Comparison of ENCODE assay signal across 10 mouse cellular contexts in genomic region chr4:134533421-134533820, GRCm38 (mm10). TPM values are rescaled to one million over a fixed set of nuclear protein-coding genes. Genes with fewer than 3 reads are reported as not detected.
A peak's percentile ranks its signal among the peaks of the same experiment; 100 is the strongest.
DNase-seq lines count a peak whose midpoint lies in the region; ATAC-seq lines count a peak whose summit lies in the region.
"Had no signal": no experiment of that assay in that cellular context is flagged by ENCODE, and none has a peak within 500 bp of the region (broad histone marks: within the 10 kb centered on the region; RNA-seq: fewer than 3 reads in every experiment).

No protein-coding gene starts in this region.

- no peaks in the 10 kb centered on the region for H3K9me3 ChIP-seq in forebrain, embryonic 10.5 days
- H3K9me3 ChIP-seq in forebrain, embryonic 16.5 days (ENCODE audit: control insufficient read depth, low read length) = no peaks in the 10 kb centered on the region
- no peaks in the 10 kb centered on the region for H3K9me3 ChIP-seq in neural tube, embryonic 12.5 days
- no peaks in the 10 kb centered on the region for H3K9me3 ChIP-seq in limb, embryonic 15.5 days

- H3K4me2 ChIP-seq in forebrain, embryonic 16.5 days (ENCODE audit: low read length) = no peak overlapping the region
- H3K4me2 ChIP-seq in neural tube, embryonic 12.5 days (replicated peaks) = peak overlapping the region; percentile 94
- H3K4me2 ChIP-seq in limb, embryonic 15.5 days = peak overlapping the region; percentile 90; the same call in 1 of the 2 replicates

- peaks cover 41% of the 10 kb centered on the region for H3K36me3 ChIP-seq in forebrain, embryonic 10.5 days (replicated peaks)
- peaks cover 19% of the 10 kb centered on the region for H3K36me3 ChIP-seq in forebrain, embryonic 16.5 days (ENCODE audit: control insufficient read depth, insufficient read depth)
- H3K36me3 ChIP-seq in neural tube, embryonic 12.5 days = peaks cover 33% of the 10 kb centered on the region
- peaks cover 37% of the 10 kb centered on the region for H3K36me3 ChIP-seq in limb, embryonic 15.5 days

- H3K4me1 ChIP-seq in forebrain, embryonic 10.5 days = peaks cover 25% of the 10 kb centered on the region
- peaks cover 17% of the 10 kb centered on the region for H3K4me1 ChIP-seq in forebrain, embryonic 16.5 days (replicated peaks; ENCODE audit: control insufficient read depth, insufficient read depth, low read length)
- peaks cover 20% of the 10 kb centered on the region for H3K4me1 ChIP-seq in neural tube, embryonic 12.5 days
- H3K4me1 ChIP-seq in limb, embryonic 15.5 days = peaks cover 30% of the 10 kb centered on the region

- H3K27me3 ChIP-seq in forebrain, embryonic 10.5 days (ENCODE audit: poor library complexity, severe bottlenecking) = no peaks in the 10 kb centered on the region
- H3K27me3 ChIP-seq in forebrain, embryonic 16.5 days (replicated peaks; ENCODE audit: control insufficient read depth, insufficient read depth, low read length) = no peaks in the 10 kb centered on the region
- H3K27me3 ChIP-seq in neural tube, embryonic 12.5 days (replicated peaks) = no peaks in the 10 kb centered on the region
- H3K27me3 ChIP-seq in limb, embryonic 15.5 days = no peaks in the 10 kb centered on the region

- WGBS in forebrain, embryonic 10.5 days = 90% methylated on average over 4 of the region's 4 CpGs
- WGBS in forebrain, embryonic 16.5 days = 75% methylated on average over 4 of the region's 4 CpGs
- 85% methylated on average over 4 of the region's 4 CpGs for WGBS in neural tube, embryonic 12.5 days
- WGBS in limb, embryonic 15.5 days = 66% methylated on average over 4 of the region's 4 CpGs

- no peak overlapping the region for H3K27ac ChIP-seq in forebrain, embryonic 10.5 days
- H3K27ac ChIP-seq in forebrain, embryonic 16.5 days (ENCODE audit: low read length) = no peak overlapping the region
- H3K27ac ChIP-seq in neural tube, embryonic 12.5 days = no peak overlapping the region
- no peak overlapping the region for H3K27ac ChIP-seq in limb, embryonic 15.5 days

- no peak for ATAC-seq in forebrain, embryonic 16.5 days
- no peak for ATAC-seq in neural tube, embryonic 12.5 days (ENCODE audit: low FRiP score, low read depth)
- no peak for ATAC-seq in limb, embryonic 15.5 days (ENCODE audit: insufficient number of reproducible peaks, low FRiP score, low TSS enrichment, low read depth)

- no peak for DNase-seq in forebrain, embryonic 10.5 days (ENCODE audit: extremely low spot score, low spot score)
- DNase-seq in neural tube, embryonic 10.5 days (ENCODE audit: extremely low spot score, low spot score) = no peak
- DNase-seq in adipocyte (ENCODE audit: low spot score) = no peak
- DNase-seq in T-cell, adult 2 months (ENCODE audit: low spot score) = no peak
- DNase-seq in left cerebral cortex, adult 11 months (ENCODE audit: low spot score) = no peak
- DNase-seq: layer of hippocampus, postnatal 36 days; thymus, postnatal 4 days had no signal

- H3K4me3 ChIP-seq in forebrain, embryonic 10.5 days = peak overlapping the region; percentile 95
- no peak overlapping the region for H3K4me3 ChIP-seq in forebrain, embryonic 16.5 days (replicated peaks; ENCODE audit: low read length)
- no peak overlapping the region for H3K4me3 ChIP-seq in neural tube, embryonic 12.5 days
- peak overlapping the region; percentile 98 for H3K4me3 ChIP-seq in limb, embryonic 15.5 days

- H3K9ac ChIP-seq in forebrain, embryonic 16.5 days (replicated peaks; ENCODE audit: low read depth, low read length) = no peak overlapping the region
- H3K9ac ChIP-seq in neural tube, embryonic 12.5 days = no peak overlapping the region
- no peak overlapping the region for H3K9ac ChIP-seq in limb, embryonic 15.5 days

RNA-seq across cellular contexts. Expression of gene Mtfr1l, which starts 1.8 kb away (rescaled TPM):
- polyA plus RNA-seq in forebrain, embryonic 10.5 days (2016; fragmentation: Nextera tagmentation; extraction: Ambion mirVana) = 113 and 115 TPM in 2 replicates
- 166 and 180 TPM in 2 replicates for polyA plus RNA-seq in forebrain, embryonic 16.5 days (2015; fragmentation: Nextera tagmentation; extraction: Ambion mirVana)
- 135 and 138 TPM in 2 replicates for polyA plus RNA-seq in neural tube, embryonic 12.5 days (2016; fragmentation: Nextera tagmentation; extraction: Ambion mirVana)
- 105 and 114 TPM in 2 replicates for polyA plus RNA-seq in limb, embryonic 15.5 days (2015; fragmentation: Nextera tagmentation; extraction: Ambion mirVana)

RNA-seq across cellular contexts. Expression of gene Selenon, which starts 18.5 kb away (rescaled TPM):
- 8.3 and 9.3 TPM in 2 replicates for polyA plus RNA-seq in forebrain, embryonic 10.5 days (2016; fragmentation: Nextera tagmentation; extraction: Ambion mirVana)
- polyA plus RNA-seq in forebrain, embryonic 16.5 days (2015; fragmentation: Nextera tagmentation; extraction: Ambion mirVana) = 7.9 and 8.1 TPM in 2 replicates
- polyA plus RNA-seq in neural tube, embryonic 12.5 days (2016; fragmentation: Nextera tagmentation; extraction: Ambion mirVana) = 47.5 and 53.0 TPM in 2 replicates
- 17.2 and 21.9 TPM in 2 replicates for polyA plus RNA-seq in limb, embryonic 15.5 days (2015; fragmentation: Nextera tagmentation; extraction: Ambion mirVana)

RNA-seq across cellular contexts. Expression of gene Aunip, which starts 22.6 kb away (rescaled TPM):
- 30.3 and 32.8 TPM in 2 replicates for polyA plus RNA-seq in forebrain, embryonic 10.5 days (2016; fragmentation: Nextera tagmentation; extraction: Ambion mirVana)
- 4.2 and 4.4 TPM in 2 replicates for polyA plus RNA-seq in forebrain, embryonic 16.5 days (2015; fragmentation: Nextera tagmentation; extraction: Ambion mirVana)
- 8.1 and 8.9 TPM in 2 replicates for polyA plus RNA-seq in neural tube, embryonic 12.5 days (2016; fragmentation: Nextera tagmentation; extraction: Ambion mirVana)
- polyA plus RNA-seq in limb, embryonic 15.5 days (2015; fragmentation: Nextera tagmentation; extraction: Ambion mirVana) = 8.9 and 12.1 TPM in 2 replicates

RNA-seq across cellular contexts. Expression of gene Paqr7, which starts 36.9 kb away (rescaled TPM):
- 2.7 and 3.1 TPM in 2 replicates for polyA plus RNA-seq in forebrain, embryonic 10.5 days (2016; fragmentation: Nextera tagmentation; extraction: Ambion mirVana)
- 14.4 and 14.7 TPM in 2 replicates for polyA plus RNA-seq in forebrain, embryonic 16.5 days (2015; fragmentation: Nextera tagmentation; extraction: Ambion mirVana)
- polyA plus RNA-seq in neural tube, embryonic 12.5 days (2016; fragmentation: Nextera tagmentation; extraction: Ambion mirVana) = 7.4 and 8.9 TPM in 2 replicates
- 6.1 and 6.3 TPM in 2 replicates for polyA plus RNA-seq in limb, embryonic 15.5 days (2015; fragmentation: Nextera tagmentation; extraction: Ambion mirVana)

Comparison
In these comparisons a context has a peak if more than half of its experiments do, and no peak if none do; other contexts are left out.
1. H3K4me3 ChIP-seq: peak in forebrain, embryonic 10.5 days (single experiment) and limb, embryonic 15.5 days (single experiment); none in forebrain, embryonic 16.5 days (single experiment) and neural tube, embryonic 12.5 days (single experiment).